Mouse (Mus musculus): ENCODE measurements around the gene Lbhd2.

Gene Lbhd2

DNA sequence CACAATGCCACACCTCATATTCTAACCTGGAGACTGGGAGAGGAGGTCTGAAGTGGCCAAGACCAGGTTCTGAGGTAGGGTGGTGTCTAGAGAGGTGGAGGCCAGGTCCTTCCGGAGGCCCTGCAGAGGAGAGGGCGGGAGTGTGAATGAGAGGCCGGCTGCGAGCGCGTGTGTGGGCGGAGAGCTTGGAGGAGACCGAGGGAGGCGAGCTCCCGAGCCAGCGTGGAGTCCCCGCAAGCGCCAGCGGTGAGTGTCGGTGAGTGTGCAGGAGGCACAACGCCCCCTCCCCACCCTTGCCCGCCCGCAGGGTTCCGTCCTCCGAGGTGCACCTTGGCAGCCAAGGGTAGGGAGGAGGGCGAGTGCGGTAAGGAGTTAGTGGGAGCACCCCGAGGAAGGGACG lies at the start of gene Lbhd2:
TSS of gene Lbhd2 (plus strand) at position 188 of the 400 bp plus-strand sequence.
- peak in 1 of 2 experiments; percentile 44 for DNase-seq

DNA sequence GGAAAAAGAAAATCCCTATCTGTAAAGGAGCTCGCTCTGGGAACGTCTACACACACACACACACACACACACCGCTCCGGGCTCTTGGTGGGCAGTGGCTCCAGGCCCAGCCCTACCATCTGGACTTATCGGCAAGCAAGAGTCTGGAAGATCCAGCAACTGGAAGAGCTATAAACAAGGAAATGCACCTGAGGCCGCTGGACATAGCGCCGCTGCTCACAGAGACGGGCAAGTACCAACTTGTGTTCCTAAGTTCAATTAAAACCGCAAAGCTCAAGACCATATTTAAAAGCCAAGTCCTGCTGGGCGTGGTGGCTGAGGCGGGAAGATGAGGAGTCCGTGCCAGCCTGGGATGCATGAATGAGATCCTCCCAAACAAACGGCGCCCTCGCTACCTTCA lies 45.9 kb upstream of the Lbhd2 start:
- DNase-seq: peak; percentile 76 to 83

GRCm38 (mm10) chr12:111361319-111362098 lies 45.1 kb upstream of the Lbhd2 start:
- DNase-seq: no peak

DNA sequence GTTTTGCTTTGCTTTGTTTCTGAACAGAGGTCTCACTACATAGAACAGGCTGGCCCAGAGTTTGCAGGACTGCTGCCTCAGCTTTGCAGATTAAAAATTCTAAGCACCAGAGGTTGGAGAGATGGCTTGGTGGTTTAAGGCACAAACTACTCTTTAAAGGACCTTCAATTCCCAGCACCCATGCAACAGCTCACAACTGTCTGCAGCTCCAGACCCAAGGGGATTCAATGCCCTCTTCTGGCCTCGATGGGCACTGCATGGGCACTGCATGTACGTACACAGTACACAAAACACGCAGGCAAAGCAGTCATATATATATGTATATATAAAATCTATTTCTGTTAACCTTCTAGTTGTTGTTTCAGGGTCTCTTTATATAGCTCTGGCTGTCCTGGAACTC lies 42.4 kb upstream of the Lbhd2 start:
- DNase-seq: no peak

DNA sequence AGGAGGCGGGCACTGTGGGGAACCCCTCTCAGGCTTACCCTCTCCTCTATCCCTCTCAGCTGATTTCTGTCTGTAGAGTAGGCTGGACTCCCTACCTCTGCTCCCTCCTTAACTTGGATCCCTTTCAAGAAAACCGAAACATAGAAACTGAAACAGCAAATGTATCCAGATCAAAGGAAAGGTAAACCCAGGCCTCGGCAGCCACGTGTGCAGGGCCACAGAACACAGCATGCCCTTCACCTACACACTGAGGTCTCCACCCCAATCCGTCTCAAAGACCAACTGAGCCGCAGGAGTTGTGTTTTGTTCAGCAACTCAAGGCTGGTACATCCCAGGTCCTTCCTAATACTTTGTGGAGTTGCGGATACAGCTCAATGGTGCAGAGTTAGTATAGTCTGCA lies 39.5 kb upstream of the Lbhd2 start:
- no peak for DNase-seq

- peak in 1 of 2 experiments; percentile 37 for DNase-seq
These were observed 36.4 kb upstream of the Lbhd2 start for GRCm38 (mm10) chr12:111370249-111370648.

GRCm38 (mm10) chr12:111371905-111372304 lies 34.7 kb upstream of the Lbhd2 start:
- no peak for DNase-seq

GRCm38 (mm10) chr12:111373411-111373810 lies 33.2 kb upstream of the Lbhd2 start:
- DNase-seq: no peak

- no peak for DNase-seq
These were observed 31.9 kb upstream of the Lbhd2 start for GRCm38 (mm10) chr12:111374727-111375126.

- no peak for DNase-seq
These were observed 31.1 kb upstream of the Lbhd2 start for GRCm38 (mm10) chr12:111375559-111375958.

DNA sequence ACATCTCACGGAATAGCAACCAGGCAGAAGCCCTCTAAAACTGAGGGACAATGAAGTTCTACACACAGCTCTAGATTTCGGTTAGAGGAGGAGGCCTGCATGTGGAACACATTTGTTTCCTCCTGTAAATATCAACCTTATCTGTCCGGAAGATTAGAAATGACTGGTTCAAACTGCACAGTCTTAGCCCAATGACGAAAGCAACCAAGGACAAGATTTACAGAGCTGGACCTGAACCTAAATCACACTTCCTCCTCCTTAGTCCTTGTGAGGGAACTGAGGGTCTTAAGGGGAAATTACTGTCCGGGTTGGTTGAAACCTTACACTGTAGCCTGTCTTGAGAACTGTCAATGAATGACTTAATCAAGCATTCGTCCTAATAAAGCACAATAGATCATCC lies 30.6 kb upstream of the Lbhd2 start:
- DNase-seq: no peak

DNA sequence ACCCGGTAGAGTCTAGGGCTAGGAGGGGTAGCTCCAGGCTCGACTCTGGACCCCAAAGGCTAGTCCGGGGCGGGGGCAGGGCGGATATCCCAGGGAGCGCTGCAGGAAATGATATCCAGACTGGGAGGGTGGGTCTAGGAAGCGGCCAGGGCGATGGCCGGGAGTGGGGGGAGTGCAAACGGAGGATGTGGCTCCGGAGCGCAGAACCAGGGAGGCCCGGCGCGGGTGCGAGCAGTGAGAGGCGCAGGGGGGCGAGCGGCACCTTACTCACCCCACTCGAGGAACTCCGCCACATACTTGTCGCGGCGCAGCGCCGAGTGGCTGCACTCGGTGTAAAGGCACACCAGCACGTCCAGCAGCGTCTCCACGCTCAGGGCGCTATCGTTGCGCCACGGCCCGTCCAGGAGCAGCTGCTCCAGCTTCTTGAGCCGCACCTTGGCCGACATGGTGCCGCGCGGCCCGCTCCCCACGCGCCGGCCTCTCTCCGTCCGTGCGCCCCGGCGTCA lies 29.7 kb upstream of the Lbhd2 start:
- peak in 1 of 2 experiments; percentile 66 for DNase-seq

GRCm38 (mm10) chr12:111377376-111377973 lies 29.1 kb upstream of the Lbhd2 start, which contains the start of gene Cdc42bpb:
Gene Cdc42bpb (minus strand): TSS chr12:111377718.
- DNase-seq: peak; percentile 98

- DNase-seq: peak in 1 of 2 experiments; percentile 71
These were observed 28.6 kb upstream of the Lbhd2 start for GRCm38 (mm10) chr12:111377986-111378490.

DNA sequence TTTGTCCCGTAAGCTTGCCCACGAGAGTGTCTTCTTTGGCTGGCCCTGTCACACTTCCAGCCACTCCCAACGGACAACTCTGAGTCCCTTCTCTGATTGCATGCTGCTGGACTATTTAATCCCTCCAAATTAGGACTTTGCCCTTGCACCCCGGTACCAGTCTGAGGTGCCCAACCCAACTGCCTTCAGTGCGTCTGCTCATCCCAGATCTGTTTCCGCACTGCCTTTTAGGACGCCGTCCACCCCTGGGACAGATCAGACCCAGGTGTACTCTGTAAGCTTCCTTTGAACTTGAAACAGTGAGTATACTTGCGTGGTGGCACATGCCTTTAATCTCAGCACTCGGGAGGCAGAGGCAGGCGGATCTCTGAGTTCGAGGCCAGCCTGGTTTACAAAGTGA lies 27.8 kb upstream of the Lbhd2 start:
- no peak for DNase-seq

DNA sequence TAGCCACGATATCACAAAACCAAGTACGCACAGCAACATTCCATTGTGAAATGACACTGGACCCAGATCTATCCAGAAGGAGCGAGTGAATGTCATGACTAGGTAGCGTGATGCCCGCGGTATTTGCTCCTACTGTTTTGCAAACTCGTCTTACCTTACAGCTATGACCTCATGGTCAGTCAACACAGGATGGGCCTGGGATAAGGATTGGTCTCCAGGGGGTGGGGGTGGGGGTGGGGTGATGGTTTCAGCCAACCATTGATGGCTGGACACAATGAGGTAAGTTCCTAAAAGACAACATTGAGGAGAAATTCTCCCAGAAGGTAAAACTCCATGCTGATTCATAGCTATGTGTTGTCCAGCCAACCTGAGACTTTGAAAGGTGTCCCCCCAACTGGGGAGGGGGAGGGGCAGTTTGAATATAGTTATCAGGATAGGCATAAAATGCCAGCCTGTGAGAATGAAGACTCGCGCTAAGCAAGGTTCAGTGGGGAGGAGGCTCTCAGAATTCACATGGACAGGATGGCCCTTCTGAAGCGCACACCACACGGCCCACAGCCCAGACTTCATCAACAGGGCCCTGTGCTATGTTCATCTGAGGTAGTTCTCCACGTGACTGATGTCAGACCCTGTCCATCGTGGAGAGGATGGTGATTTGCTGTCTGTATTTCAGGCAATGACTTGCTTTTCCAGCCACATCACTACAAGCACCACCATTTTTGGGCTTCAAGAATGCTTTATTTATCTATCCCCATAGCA lies 20.5 kb upstream of the Lbhd2 start:
- no peak for DNase-seq

GRCm38 (mm10) chr12:111386642-111387120 lies 19.9 kb upstream of the Lbhd2 start:
- no peak for DNase-seq

- no peak for DNase-seq
These were observed 19.5 kb upstream of the Lbhd2 start for GRCm38 (mm10) chr12:111387146-111387545.

GRCm38 (mm10) chr12:111394008-111394407 lies 12.6 kb upstream of the Lbhd2 start:
- no peak for DNase-seq

DNA sequence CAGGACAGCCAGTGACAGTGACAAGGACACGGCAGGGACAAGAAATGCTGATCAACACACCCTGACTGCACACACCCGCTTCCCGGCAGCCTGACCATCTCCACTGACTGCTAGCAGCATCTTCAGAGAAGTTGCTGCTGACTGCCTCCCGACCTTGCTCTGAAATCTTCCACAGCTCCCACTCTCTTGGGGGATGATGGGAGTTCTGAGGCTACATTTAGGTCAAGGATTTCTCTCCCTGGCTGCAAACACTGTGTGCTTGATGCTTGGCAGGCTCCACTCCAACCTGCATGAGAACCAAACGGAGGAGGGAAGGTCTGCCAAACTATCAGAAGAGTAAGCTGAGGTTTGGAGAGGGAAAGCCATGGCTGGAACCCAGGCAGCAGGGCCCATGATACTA lies 9.6 kb upstream of the Lbhd2 start:
- no peak for DNase-seq

GRCm38 (mm10) chr12:111401454-111402184 lies 5.0 kb upstream of the Lbhd2 start:
- peak; percentile 84 to 88 for DNase-seq

GRCm38 (mm10) chr12:111404880-111405279 lies 1.7 kb upstream of the Lbhd2 start:
- DNase-seq: no peak
